Mouse (Mus musculus) heart, postnatal 0 days (tissue): ENCODE results near the gene D130043K22Rik.

ENCODE experiments used
- CTCF ChIP-seq: IDR thresholded peaks from 2 replicates; pipeline ENCODE4 v1.5.1; 2016; ENCODE audit warnings: antibody characterized with exemption, control low read depth, low read depth
- EP300 ChIP-seq: IDR thresholded peaks from 2 replicates; pipeline ENCODE4 v1.6.1; 2016; ENCODE audit warnings: antibody characterized with exemption, low read depth

DNA sequence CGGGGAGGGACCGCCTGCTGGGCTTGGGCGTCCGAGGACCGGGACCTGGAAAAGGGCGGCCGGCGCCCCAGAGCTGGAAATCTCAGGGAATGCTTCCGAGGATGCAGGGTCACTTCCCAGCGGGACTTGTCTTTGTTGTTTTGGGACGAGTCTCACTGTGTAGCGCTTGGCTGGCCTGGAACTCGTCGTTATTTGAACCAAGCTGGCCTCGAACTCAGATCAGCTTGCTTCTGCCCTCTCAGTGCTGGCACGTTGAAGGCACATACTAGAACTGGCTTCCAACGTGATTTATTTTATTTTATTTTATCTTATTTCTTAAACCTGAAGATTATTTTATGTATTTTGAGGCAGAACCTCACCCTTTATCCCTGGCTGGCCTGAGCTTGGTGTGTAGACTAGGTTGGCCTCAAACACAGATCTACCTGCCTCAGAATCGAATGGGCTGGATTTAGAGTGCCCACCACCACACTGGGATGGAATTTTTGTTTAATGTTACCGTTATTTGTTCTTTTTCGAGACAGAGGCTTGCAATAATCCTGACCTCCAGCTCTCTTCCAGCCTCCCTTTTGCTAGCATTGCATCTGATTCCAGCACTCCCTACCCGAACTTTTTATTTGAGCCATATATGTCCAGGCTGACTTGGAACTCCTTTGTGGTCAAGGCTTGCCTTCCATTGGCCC, 12.7 kb upstream of the D130043K22Rik start:
- TF ChIP-seq CTCF: no peak
- TF ChIP-seq EP300: no peak
